Mouse (Mus musculus) midbrain, embryonic 10.5 days (tissue): Measurements from ENCODE around the gene Izumo4. TPM values are rescaled to one million over a fixed set of nuclear protein-coding genes. Genes with fewer than 3 reads are reported as not detected.

Source experiments
- DNase-seq: peaks from one replicate; pipeline ENCODE4 v3.0.0-alpha.2; 2017; ENCODE audit warnings: low spot score
- H3K27ac ChIP-seq: fragments of 300-500 bp; sonication (generic); replicated peaks from 2 replicates; pipeline ENCODE4 v1.5.1; 2016; ENCODE audit warnings: mild to moderate bottlenecking
- H3K27me3 ChIP-seq: fragments of 300-500 bp; sonication (generic); 2 replicates; pipeline ENCODE4 v1.6.1; 2016; ENCODE audit warnings: low read depth, mild to moderate bottlenecking; ENCODE audit not compliant: poor library complexity, severe bottlenecking
- H3K36me3 ChIP-seq: fragments of 300-500 bp; sonication (generic); 2 replicates; pipeline ENCODE4 v1.6.1; 2016; ENCODE audit warnings: mild to moderate bottlenecking, moderate library complexity
- H3K4me1 ChIP-seq: fragments of 300-500 bp; sonication (generic); 2 replicates; pipeline ENCODE4 v1.6.1; 2016
- H3K4me3 ChIP-seq: fragments of 300-500 bp; sonication (generic); 2 replicates; pipeline ENCODE4 v1.5.1; 2016; ENCODE audit warnings: mild to moderate bottlenecking, moderate library complexity
- H3K9me3 ChIP-seq: fragments of 300-500 bp; sonication (generic); replicated peaks from 2 replicates; pipeline ENCODE4 v1.6.1; 2016; ENCODE audit warnings: mild to moderate bottlenecking
- WGBS: fragments of 180-500 bp; shearing (Covaris S2); methylation state at CpG from one replicate; pipeline ENCODE4 v1.1.7; 2016; 5-methylcytosine and 5-hydroxymethylcytosine counted together
- polyA plus RNA-seq: library from polyadenylated mRNA; unstranded; fragments of >200 nt; fragmentation: Nextera tagmentation; extraction: Ambion mirVana; gene quantifications from 2 replicates; pipeline ENCODE4 v1.2.1, GENCODE M21; 2016

Izumo4 gene
- polyA plus RNA-seq, 1 experiment from 2014 or later = 8.9 TPM

DNA sequence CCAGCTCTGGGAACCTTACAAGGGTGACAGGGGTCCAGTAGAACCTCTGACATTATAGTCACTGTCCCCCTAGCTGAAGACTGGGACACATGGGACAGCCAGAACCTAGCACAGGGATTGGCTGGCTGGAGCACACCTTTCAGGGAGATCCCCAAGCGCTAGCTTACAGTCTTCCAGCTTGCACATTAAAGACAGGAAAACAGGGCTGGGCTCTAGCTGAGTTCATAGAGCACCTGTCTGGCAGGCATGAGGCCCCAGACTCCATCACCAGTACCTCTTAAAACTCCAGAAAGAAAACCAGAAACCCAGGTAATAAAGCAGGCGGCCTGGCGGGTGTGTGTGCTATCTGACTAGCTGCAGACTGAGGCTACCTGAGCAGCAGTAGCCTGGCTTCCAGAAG lies 28.3 kb upstream of the Izumo4 start:
- peak overlapping the region; percentile 86 for H3K4me3 ChIP-seq
- peaks cover 54% of the 10 kb centered on the region for H3K36me3 ChIP-seq
- H3K27me3 ChIP-seq = no peaks in the 10 kb centered on the region
- DNase-seq = no peak
- no peaks in the 10 kb centered on the region for H3K9me3 ChIP-seq
- H3K27ac ChIP-seq = 0 out of 2 replicates have a peak overlapping the region, but pooled peaks have one; percentile 4
- WGBS = 95% methylated on average over 3 of the region's 3 CpGs
- H3K4me1 ChIP-seq = peaks cover 48% of the 10 kb centered on the region

DNA sequence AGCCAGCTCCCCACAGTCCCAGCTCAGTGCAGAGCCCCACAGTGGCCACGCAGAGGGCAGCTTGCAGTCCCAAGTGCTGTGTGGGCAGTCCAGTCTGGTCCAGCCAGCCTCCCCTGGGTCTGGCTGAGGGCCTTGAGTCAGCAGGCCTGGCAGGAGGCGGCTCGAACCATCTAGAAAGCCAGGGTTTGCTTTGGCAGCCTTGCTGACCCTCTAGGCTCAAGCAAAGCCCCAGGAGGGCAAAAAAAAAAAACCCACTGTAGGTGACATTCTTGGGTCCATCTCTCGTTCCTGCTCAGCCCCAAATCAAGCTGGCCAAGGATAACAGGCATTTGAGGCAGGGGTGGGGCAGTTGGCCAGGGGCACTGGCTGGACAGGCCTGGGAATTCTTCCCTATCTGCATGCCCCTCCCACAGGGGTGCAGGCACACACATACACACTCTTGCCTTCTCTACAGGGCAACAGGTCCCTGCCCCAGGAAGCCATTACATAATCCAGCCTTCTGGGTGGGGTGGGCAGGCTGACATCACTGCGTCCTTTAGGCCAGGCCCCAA lies 27.7 kb upstream of the Izumo4 start:
- Histone ChIP-seq H3K4me1 (peaks cover 53% of the 10 kb centered on the region), H3K27ac (0 out of 2 replicates have a peak overlapping the region, but pooled peaks have one; percentile 4), H3K36me3 (peaks cover 49% of the 10 kb centered on the region), H3K27me3 (no peaks in the 10 kb centered on the region), H3K9me3 (no peaks in the 10 kb centered on the region), H3K4me3 (peak overlapping the region; percentile 86)
- DNase-seq = no peak
- whole genome bisulfite sequencing = 69% methylated on average over 5 of the region's 5 CpGs

DNA sequence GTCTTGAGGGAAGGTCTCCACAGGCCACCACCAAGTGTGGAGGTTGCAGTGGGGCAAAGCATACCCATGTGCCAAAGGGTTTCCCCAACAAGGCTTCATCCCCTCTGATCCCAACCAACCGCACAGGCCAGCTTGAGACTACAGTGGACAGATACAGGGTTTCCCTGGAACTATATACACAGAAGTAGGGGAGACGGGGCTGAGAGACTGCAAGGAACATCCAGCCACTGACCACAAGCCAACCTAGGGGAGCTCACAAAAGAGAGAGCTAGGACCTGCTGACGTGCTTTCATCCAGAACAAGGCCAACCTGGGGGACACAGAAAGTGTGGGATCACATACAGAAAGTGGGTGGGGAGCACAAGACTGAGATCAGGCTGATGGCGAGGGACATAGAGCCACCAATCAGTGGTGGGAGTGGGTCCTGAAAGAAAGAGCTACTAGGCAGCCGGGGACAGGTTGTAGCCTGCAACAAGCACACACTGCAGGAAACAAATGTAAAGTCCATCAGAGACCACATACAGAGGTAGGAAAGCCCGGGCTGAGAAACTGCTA lies 27.1 kb upstream of the Izumo4 start:
- DNase-seq = no peak
- peak overlapping the region; percentile 97 for H3K27ac ChIP-seq
- peak overlapping the region; percentile 86 for H3K4me3 ChIP-seq
- 32% methylated on average over 6 of the region's 6 CpGs for WGBS
- H3K27me3 ChIP-seq = no peaks in the 10 kb centered on the region
- peaks cover 60% of the 10 kb centered on the region for H3K4me1 ChIP-seq
- no peaks in the 10 kb centered on the region for H3K9me3 ChIP-seq
- H3K36me3 ChIP-seq = peaks cover 42% of the 10 kb centered on the region

DNA sequence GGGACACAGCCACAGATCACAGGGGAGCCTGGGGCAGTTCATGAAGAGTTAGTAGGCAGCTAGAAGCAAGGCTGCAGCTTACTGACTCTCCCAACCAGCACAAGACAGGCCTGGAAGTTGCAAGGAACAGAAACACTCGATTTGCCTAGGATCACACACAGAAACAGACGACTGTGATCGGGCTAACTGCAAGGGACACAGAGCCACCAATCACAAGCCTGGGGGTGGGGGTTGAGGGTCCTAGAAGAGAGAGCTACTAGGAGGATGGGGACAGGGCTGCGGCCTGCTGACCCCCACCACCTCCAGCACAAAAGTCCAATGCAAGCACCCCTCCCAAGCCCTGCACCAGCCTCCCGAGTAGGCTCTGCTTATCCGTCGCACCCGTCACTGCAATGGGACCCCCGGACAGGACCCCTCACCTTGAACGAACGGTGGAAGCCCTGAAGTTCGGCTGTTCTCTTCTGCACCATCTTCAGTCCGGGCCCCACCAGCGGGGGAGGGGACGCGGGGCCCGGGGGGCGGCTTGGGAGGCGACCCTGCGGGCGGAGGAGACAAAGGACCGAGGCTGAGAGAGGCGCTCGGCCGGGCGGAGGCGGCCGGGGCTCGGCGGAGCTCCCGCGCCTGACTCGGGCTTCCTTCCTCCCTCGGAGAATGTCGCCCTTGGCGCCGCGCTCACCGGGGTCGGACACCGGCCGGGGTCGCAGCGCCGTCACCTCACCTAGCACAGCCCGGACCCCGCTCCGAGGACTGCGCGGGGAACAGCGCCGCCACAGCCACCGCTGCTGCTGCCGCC lies 26.4 kb upstream of the Izumo4 start:
- Histone ChIP-seq H3K9me3 (no peaks in the 10 kb centered on the region), H3K27ac (peak overlapping the region; percentile 97), H3K27me3 (no peaks in the 10 kb centered on the region), H3K4me3 (peak overlapping the region; percentile 86), H3K36me3 (peaks cover 35% of the 10 kb centered on the region), H3K4me1 (peaks cover 65% of the 10 kb centered on the region)
- DNase-seq = peak; percentile 53
- under 1% methylated on average over 53 of the region's 54 CpGs for WGBS

DNA sequence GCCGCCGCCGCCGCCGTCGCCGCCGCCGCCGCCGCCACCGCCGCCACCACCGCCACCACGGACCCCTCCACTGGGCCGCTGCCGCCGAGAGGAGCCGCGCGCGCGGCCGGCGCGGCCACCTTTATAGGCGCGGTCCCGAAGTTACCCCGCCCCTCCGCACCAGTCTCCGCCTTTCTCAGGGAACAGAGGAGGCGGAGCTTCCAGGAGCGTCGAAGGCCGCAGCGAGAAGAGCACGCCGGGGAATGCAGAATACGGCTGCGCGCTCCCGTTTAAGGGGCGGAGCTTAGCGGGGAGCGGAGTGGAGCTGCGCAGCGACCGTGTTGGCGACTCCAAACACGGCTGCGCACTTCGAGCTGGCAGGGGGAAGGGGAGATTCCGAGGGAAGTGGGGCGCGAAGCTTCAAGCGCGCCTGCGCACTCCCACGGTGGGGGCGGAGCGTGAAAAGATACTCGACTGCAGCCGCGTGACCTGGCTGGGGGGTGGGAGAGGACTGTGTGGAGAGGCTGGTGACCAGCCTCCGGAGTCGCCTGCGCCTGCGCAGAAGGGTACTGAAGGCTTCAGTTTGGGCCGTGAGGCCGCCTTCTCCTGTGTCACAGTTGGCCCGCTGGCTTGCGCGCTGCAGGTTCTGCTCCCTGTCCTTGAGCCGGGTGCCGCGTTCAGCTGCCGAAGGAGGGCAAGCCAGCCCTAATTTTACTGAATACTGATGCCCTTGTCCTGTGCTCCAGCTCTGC lies 25.6 kb upstream of the Izumo4 start:
- H3K36me3 ChIP-seq = peaks cover 27% of the 10 kb centered on the region
- peaks cover 65% of the 10 kb centered on the region for H3K4me1 ChIP-seq
- peak overlapping the region; percentile 97 for H3K27ac ChIP-seq
- peak overlapping the region; percentile 86 for H3K4me3 ChIP-seq
- WGBS = under 1% methylated on average over 78 of the region's 78 CpGs
- peak; percentile 100 for DNase-seq
- H3K27me3 ChIP-seq = no peaks in the 10 kb centered on the region
- no peaks in the 10 kb centered on the region for H3K9me3 ChIP-seq

DNA sequence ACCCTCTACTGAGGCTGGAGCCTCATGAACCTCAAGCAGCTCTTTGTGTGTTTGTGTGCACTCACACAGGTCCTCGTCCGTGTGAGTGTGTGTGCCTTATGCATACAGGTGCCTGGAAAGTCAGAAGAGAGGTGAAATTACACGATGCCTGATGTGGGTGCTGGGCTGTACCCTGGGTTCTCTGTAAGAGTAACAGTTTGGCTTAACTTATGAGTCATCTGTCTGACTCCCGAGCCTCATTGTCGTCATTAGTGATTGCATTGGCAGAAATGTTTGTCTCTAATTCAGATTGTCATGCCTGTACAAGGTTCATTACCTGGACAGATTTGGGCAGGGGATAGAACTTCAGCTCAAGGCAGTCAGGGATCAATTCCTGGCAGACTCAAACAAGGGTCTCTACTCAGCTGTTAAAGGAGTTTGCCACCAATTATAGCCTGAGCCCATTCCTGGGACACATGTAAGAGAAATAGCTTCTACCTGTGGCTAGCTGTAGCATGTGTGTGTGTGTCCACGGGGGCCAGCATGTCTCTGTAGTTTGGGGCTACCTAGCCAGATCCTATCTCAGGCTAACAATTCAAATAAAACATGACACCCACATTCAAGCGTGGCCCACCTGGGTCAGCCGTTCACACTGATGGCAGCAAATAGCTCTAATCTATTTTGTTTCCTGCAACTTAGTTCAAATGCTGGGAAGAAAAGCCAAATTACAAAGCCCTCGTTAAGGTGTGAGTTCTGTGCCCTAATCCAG lies 24.7 kb upstream of the Izumo4 start:
- 44% methylated on average over 9 of the region's 9 CpGs for WGBS
- DNase-seq = no peak
- Histone ChIP-seq H3K36me3 (peaks cover 18% of the 10 kb centered on the region), H3K27me3 (no peaks in the 10 kb centered on the region), H3K9me3 (no peaks in the 10 kb centered on the region), H3K27ac (peak overlapping the region; percentile 97), H3K4me1 (peaks cover 65% of the 10 kb centered on the region), H3K4me3 (peak overlapping the region; percentile 86)

DNA sequence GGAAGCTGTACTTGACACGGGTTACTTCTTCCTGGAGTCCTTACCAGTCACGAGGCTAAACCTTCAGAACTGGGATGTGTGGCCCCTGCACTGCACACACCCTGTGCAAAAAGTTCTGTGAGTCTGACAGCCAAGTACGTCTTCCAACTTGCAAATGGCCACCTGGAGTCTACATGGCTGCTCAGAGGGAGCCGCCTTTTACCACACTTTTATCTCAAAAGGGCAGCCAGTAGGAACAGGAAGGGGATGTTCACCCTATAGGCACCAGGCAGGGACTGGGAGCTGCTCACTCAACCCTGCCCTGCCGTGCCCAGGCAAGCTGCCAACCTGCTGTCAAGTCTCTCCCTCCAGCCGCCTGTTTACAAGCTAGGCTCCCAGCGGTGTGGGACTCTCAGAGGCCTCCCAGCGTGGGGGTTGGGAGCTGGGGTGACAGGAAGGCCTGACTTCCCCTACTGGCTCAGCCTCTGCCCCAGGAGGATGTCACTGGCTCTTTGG lies 24.0 kb upstream of the Izumo4 start, which contains the start of gene Mknk2:
Gene Mknk2 (minus strand): TSS at position 171 of the 495 bp plus-strand sequence.
- Histone ChIP-seq H3K27ac (peak within 1 kb of the TSS; percentile 97), H3K36me3 (peaks cover 14% of the 10 kb centered on the region), H3K9me3 (no peaks in the 10 kb centered on the region), H3K4me3 (peak within 1 kb of the TSS; percentile 86), H3K4me1 (peaks cover 64% of the 10 kb centered on the region), H3K27me3 (no peaks in the 10 kb centered on the region)
- no peak for DNase-seq
- WGBS = 39% methylated on average over 8 of the region's 8 CpGs

DNA sequence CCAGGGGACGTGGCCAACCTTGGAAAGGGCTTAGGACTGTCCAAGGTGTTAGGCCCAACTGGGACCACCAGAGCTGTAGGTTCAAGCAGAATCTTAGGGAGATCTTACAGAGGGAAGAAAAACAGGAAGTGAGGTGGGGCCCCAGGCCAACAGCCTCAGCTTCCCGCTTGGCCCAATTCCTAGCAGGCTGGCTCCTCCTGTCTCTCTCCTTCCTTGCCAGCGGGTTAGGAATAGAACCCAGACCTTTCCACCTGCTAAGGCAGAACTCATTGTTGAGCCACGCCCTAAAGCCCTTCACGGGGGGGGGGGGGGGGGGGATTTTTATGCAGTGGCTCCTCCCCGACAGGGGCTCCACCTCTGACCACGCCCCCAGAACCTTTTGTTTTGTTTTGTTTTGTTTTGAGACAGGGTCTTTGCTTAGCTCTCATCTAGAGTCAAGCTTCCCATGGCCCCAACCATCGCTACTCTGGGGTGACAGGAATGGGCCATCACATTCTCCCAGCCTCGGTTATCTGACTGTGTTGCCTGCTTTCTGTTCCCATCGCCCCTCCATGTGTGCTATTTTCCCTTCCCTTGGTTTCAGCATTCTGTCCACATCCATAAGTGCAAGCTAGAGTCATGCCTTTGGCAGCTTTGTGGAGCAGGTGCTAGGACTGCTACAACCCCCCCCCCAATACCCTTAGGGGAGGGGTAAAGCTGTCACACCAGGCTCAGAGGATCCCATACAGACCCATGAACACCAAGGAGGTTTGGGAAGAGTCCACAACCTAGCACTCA lies 23.2 kb upstream of the Izumo4 start:
- H3K9me3 ChIP-seq = no peaks in the 10 kb centered on the region
- DNase-seq = no peak
- no peaks in the 10 kb centered on the region for H3K27me3 ChIP-seq
- H3K36me3 ChIP-seq = peaks cover 14% of the 10 kb centered on the region
- H3K4me1 ChIP-seq = peaks cover 56% of the 10 kb centered on the region
- peak overlapping the region; percentile 97 for H3K27ac ChIP-seq
- 0 out of 2 replicates have a peak overlapping the region, but pooled peaks have one; percentile 86 for H3K4me3 ChIP-seq
- WGBS = 62% methylated on average over 8 of the region's 10 CpGs

DNA sequence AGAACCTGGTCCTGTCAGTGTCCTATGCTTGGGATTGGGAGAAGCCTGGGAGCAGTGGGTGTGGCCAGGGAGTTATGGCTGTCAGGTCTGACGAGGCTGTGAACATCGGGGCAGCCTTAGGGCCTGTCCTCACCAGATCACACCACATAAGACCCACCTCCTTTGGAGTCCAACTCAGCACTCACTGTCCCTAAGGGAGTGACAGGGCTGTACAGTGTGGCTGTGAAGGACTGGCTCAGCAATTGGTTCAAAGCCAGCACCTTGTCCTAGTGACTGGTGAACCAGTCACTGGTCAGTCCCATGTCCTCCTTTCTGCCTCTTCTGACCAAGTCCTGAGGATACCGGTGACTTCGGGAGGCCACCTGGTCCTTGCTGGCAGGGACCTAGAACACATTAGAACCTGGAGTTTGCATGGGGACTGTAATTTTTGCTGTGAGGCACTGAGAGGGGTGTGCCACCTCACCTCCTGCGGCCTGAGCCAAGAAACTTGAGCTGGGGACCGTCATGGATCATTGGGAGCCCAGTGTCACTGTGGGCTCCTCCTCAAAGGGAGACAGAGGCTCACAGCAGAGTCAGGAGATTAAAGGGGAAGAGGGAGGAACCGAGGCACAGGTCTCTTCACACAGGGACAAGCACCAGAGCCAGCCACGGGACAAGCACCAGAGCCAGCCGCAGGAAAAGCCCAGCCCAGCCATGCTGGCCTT lies 22.3 kb upstream of the Izumo4 start:
- peaks cover 47% of the 10 kb centered on the region for H3K4me1 ChIP-seq
- H3K27me3 ChIP-seq = no peaks in the 10 kb centered on the region
- H3K27ac ChIP-seq = peak overlapping the region; percentile 97; the same call in 1 of the 2 replicates
- H3K4me3 ChIP-seq = no peak overlapping the region
- peaks cover 18% of the 10 kb centered on the region for H3K36me3 ChIP-seq
- DNase-seq = no peak
- no peaks in the 10 kb centered on the region for H3K9me3 ChIP-seq
- WGBS = 65% methylated on average over 9 of the region's 9 CpGs

DNA sequence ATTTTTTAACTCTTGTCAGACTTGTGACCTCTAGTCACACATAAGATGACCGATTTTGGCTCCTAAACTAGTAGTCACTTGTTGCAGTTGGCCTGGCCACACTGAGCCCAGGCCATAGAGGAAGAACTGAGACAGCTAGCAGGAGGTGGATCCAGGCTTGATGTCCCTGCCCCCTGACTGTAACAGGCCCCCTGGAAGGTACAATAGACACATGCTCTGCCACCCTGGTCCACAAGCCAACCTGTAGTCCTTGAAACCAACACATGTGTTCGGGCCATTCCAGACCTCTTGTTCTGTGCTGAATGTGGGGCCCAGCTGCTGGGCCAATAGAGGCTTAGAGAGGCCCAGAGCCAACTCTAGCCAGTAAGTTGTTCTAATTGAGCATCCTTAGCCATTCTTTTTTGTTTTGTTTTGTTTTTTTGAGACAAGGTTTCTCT lies 21.7 kb upstream of the Izumo4 start:
- DNase-seq = no peak
- Histone ChIP-seq H3K27ac (no peak overlapping the region), H3K4me3 (no peak overlapping the region), H3K36me3 (peaks cover 23% of the 10 kb centered on the region), H3K9me3 (no peaks in the 10 kb centered on the region), H3K4me1 (peaks cover 41% of the 10 kb centered on the region), H3K27me3 (no peaks in the 10 kb centered on the region)
- 79% methylated on average over 2 of the region's 2 CpGs for WGBS

DNA sequence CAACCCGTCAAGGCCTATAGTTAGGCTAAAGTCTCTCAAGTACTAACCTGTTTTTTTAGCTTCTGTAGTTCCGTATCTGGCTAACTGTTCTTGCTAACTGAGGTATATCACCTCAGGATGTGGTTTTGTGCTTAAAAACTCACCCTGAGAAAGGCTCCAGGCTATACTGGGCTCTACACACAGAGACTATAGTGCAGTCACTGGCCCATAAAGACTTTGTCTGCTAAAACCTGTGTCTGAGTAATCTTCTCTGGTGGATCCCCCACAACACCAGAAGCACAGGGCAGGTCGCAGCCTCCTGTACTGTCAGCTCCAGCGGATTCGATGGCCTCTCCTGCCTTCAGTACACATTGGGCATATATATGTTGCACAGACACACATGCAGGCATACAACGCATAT lies 20.0 kb upstream of the Izumo4 start:
- Histone ChIP-seq H3K9me3 (no peaks in the 10 kb centered on the region), H3K4me1 (peaks cover 34% of the 10 kb centered on the region), H3K36me3 (peaks cover 41% of the 10 kb centered on the region), H3K4me3 (no peak overlapping the region), H3K27me3 (no peaks in the 10 kb centered on the region), H3K27ac (no peak overlapping the region)
- DNase-seq = no peak
- 92% methylated on average over 6 of the region's 6 CpGs for WGBS
